Mouse (Mus musculus) ES-Bruce4 (cell line): ENCODE measurements around the gene Cyp2b19. TPM values are rescaled to one million over a fixed set of nuclear protein-coding genes. Genes with fewer than 3 reads are reported as not detected.
"Not testable (repeated sequence)": the region's sequence is repeated elsewhere in the genome, so short reads cannot be mapped to it uniquely, and the experiment has no call there.

Experiments
- H3K27ac ChIP-seq: 2 replicates; pipeline ENCODE4 v1.5.1; 2012; ENCODE audit warnings: low read length, inconsistent platforms; ENCODE audit not compliant: insufficient read depth
- H3K27me3 ChIP-seq: 2 replicates; pipeline ENCODE4 v1.6.1; 2012; ENCODE audit warnings: mild to moderate bottlenecking, low read length, inconsistent platforms; ENCODE audit not compliant: control insufficient read depth, poor library complexity, insufficient read depth, severe bottlenecking
- H3K36me3 ChIP-seq: 2 replicates; pipeline ENCODE4 v1.6.1; 2012; ENCODE audit warnings: inconsistent platforms, mild to moderate bottlenecking, low read length, moderate library complexity; ENCODE audit not compliant: control insufficient read depth, poor library complexity, insufficient read depth, severe bottlenecking
- H3K4me1 ChIP-seq: one replicate; pipeline ENCODE4 v1.8.1; 2011; ENCODE audit warnings: low read length; ENCODE audit not compliant: control insufficient read depth, insufficient read depth
- H3K4me3 ChIP-seq: 2 replicates; pipeline ENCODE4 v1.5.1; 2011; ENCODE audit warnings: low read depth, mild to moderate bottlenecking, low read length
- H3K9ac ChIP-seq: 2 replicates; pipeline ENCODE4 v1.6.1; 2012; ENCODE audit warnings: low read depth, mild to moderate bottlenecking, inconsistent platforms; ENCODE audit not compliant: poor library complexity, severe bottlenecking
- H3K9me3 ChIP-seq: replicated peaks from 2 replicates; pipeline ENCODE4 v1.6.1; 2012; ENCODE audit warnings: mild to moderate bottlenecking, low read length, inconsistent platforms; ENCODE audit not compliant: control insufficient read depth, poor library complexity, insufficient read depth, severe bottlenecking
- CTCF ChIP-seq: IDR thresholded peaks from one replicate; pipeline ENCODE4 v1.8.1; 2011; ENCODE audit warnings: low read depth, low read length
- EP300 ChIP-seq: IDR thresholded peaks from 2 replicates; pipeline ENCODE4 v1.6.1; 2011; ENCODE audit warnings: low read depth, low read length; ENCODE audit not compliant: insufficient read depth
- POLR2A ChIP-seq: IDR thresholded peaks from one replicate; pipeline ENCODE4 v1.8.1; 2011; ENCODE audit warnings: low read length; ENCODE audit not compliant: insufficient read depth
- polyA plus RNA-seq: library from polyadenylated mRNA; stranded (reverse); fragments of >200 nt; gene quantifications from 2 replicates; pipeline ENCODE4 v1.2.4, GENCODE M21; 2011; ENCODE audit warnings: low read depth; ENCODE audit not compliant: missing spikeins, insufficient read depth, insufficient read length

Gene Cyp2b19
- polyA plus RNA-seq, 1 experiment, result not detected

- Histone ChIP-seq H3K9me3 (peaks cover 5% of the 10 kb centered on the region), H3K27me3 (no peaks in the 10 kb centered on the region), H3K9ac (no peak overlapping the region), H3K4me3 (no peak overlapping the region), H3K27ac (no peak overlapping the region), H3K4me1 (peaks cover 3% of the 10 kb centered on the region), H3K36me3 (no peaks in the 10 kb centered on the region)
- TF ChIP-seq EP300 (no peak), CTCF (peak; percentile 31)
Measured at GRCm38 (mm10) chr7:26780510-26780909, 23.6 kb downstream of the Cyp2b19 start.

- Histone ChIP-seq H3K27ac (peak overlapping the region; percentile 69; the same call in 1 of the 2 replicates), H3K4me3 (no peak overlapping the region)
- TF ChIP-seq POLR2A (no peak), EP300 (no peak), CTCF (no peak)
Measured at GRCm38 (mm10) chr7:26780998-26781766, 24.2 kb downstream of the Cyp2b19 start.

GRCm38 (mm10) chr7:26781767-26782131 is 24.8 kb downstream of the Cyp2b19 start:
- H3K9me3 ChIP-seq, result peaks cover 5% of the 10 kb centered on the region
- no peak overlapping the region for H3K9ac ChIP-seq
- peaks cover 5% of the 10 kb centered on the region for H3K4me1 ChIP-seq
- H3K27ac ChIP-seq, result peak overlapping the region; percentile 55
- H3K36me3 ChIP-seq, result no peaks in the 10 kb centered on the region
- H3K27me3 ChIP-seq, result no peaks in the 10 kb centered on the region
- TF ChIP-seq EP300 (0 out of 2 replicates have a peak, but pooled peaks have one; percentile 30), CTCF (no peak), POLR2A (no peak)
- H3K4me3 ChIP-seq, result peak overlapping the region; percentile 11; the same call in 1 of the 2 replicates

More at GRCm38 (mm10) chr7:26780998-26781766, 24.2 kb downstream of the Cyp2b19 start:
- no peak overlapping the region for H3K9ac ChIP-seq
- peaks cover 5% of the 10 kb centered on the region for H3K9me3 ChIP-seq
- H3K4me1 ChIP-seq, result peaks cover 5% of the 10 kb centered on the region
- H3K36me3 ChIP-seq, result no peaks in the 10 kb centered on the region
- H3K27me3 ChIP-seq, result no peaks in the 10 kb centered on the region

GRCm38 (mm10) chr7:26783163-26783562 is 26.2 kb downstream of the Cyp2b19 start:
- H3K27ac ChIP-seq, result no peak overlapping the region
- no peak overlapping the region for H3K4me3 ChIP-seq
- H3K9ac ChIP-seq, result no peak overlapping the region
- TF ChIP-seq EP300 (no peak), CTCF (no peak), POLR2A (no peak)
- H3K27me3 ChIP-seq, result no peaks in the 10 kb centered on the region
- no peaks in the 10 kb centered on the region for H3K36me3 ChIP-seq
- peaks cover 5% of the 10 kb centered on the region for H3K9me3 ChIP-seq
- H3K4me1 ChIP-seq, result peaks cover 5% of the 10 kb centered on the region

GRCm38 (mm10) chr7:26786013-26786412 is 29.1 kb downstream of the Cyp2b19 start:
- not testable (repeated sequence) for H3K27ac ChIP-seq, H3K4me3 ChIP-seq, H3K9me3 ChIP-seq, H3K9ac ChIP-seq, H3K27me3 ChIP-seq, H3K4me1 ChIP-seq, H3K36me3 ChIP-seq

GRCm38 (mm10) chr7:26789984-26790383 is 33.0 kb downstream of the Cyp2b19 start:
- peaks cover 7% of the 10 kb centered on the region for H3K9me3 ChIP-seq
- no peaks in the 10 kb centered on the region for H3K36me3 ChIP-seq
- TF ChIP-seq EP300 (no peak), POLR2A (no peak), CTCF (no peak)

More at GRCm38 (mm10) chr7:26789984-26790383, 33.0 kb downstream of the Cyp2b19 start:
- H3K4me1 ChIP-seq, result peaks cover 2% of the 10 kb centered on the region
- H3K27me3 ChIP-seq, result no peaks in the 10 kb centered on the region
- H3K4me3 ChIP-seq, result no peak overlapping the region
- H3K9ac ChIP-seq, result no peak overlapping the region
- no peak overlapping the region for H3K27ac ChIP-seq
